Mouse (Mus musculus) lung, embryonic 14.5 days (tissue): ENCODE measurements at regions not wholly inside any gene's neighbourhood (a gene's known extent, or its start where the extent isn't known, plus 50 kb on each side); places are given as distances from the start of the nearest gene placed in this dataset.

ENCODE experiments used
- ATAC-seq: fragments of 200-750 bp; cut with Nextera tagmentation; 2 replicates; pipeline ENCODE4 v1.8.0; 2017; ENCODE audit warnings: mild to moderate bottlenecking, moderate TSS enrichment, moderate library complexity; ENCODE audit not compliant: insufficient read depth
- DNase-seq: peaks from one replicate; pipeline ENCODE4 v3.0.0-alpha.2; 2015
- H3K27ac ChIP-seq: fragments of 300-500 bp; sonication (generic); 2 replicates; pipeline ENCODE4 v1.5.1; 2014; ENCODE audit warnings: low read depth, mild to moderate bottlenecking, moderate library complexity
- H3K27me3 ChIP-seq: fragments of 300-500 bp; sonication (generic); 2 replicates; pipeline ENCODE4 v1.6.1; 2014; ENCODE audit warnings: low read length, control low read depth; ENCODE audit not compliant: insufficient read depth
- H3K36me3 ChIP-seq: fragments of 300-500 bp; sonication (generic); 2 replicates; pipeline ENCODE4 v1.6.1; 2014; ENCODE audit warnings: control low read depth; ENCODE audit not compliant: insufficient read depth
- H3K4me1 ChIP-seq: fragments of 300-500 bp; sonication (generic); 2 replicates; pipeline ENCODE4 v1.6.1; 2014; ENCODE audit warnings: antibody characterized with exemption, control low read depth; ENCODE audit not compliant: insufficient read depth
- H3K4me2 ChIP-seq: fragments of 300-500 bp; sonication (generic); 2 replicates; pipeline ENCODE4 v1.6.1; 2014; ENCODE audit warnings: mild to moderate bottlenecking
- H3K4me3 ChIP-seq: fragments of 300-500 bp; sonication (generic); 2 replicates; pipeline ENCODE4 v1.5.1; 2014; ENCODE audit warnings: low read depth, low read length
- H3K9ac ChIP-seq: fragments of 300-500 bp; sonication (generic); 2 replicates; pipeline ENCODE4 v1.6.1; 2014
- H3K9me3 ChIP-seq: fragments of 300-500 bp; sonication (generic); 2 replicates; pipeline ENCODE4 v1.6.1; 2016; ENCODE audit warnings: low read depth, low read length, control low read depth
- CTCF ChIP-seq: IDR thresholded peaks from 2 replicates; pipeline ENCODE4 v1.5.1; 2016; ENCODE audit warnings: antibody characterized with exemption, low read depth
- WGBS: fragments of 180-500 bp; shearing (Covaris S2); extraction: QIAGEN DNeasy Blood & Tissue Kit; methylation state at CpG from one replicate; pipeline ENCODE4 v1.1.7; 2014; 5-methylcytosine and 5-hydroxymethylcytosine counted together

DNA sequence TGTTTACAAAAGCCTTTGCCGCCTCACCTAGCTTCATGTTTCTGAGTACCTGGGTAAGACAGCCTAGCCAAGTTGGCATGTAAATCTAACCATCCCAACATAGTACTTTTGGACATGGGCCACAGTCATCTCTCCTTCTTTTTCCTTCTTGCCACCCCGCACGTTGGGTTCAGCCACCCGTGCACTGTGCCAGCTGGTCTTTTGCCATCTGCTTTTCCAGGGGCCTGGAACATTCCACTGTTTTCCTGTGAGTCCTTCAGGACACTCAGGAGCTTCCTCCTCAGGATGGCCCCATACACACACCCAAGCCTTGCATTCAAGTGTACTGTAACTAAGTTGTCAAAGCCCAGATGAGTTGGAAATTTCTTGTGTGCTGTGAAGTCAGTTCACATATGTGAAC, 132.2 kb upstream of the Jun start:
- 75% methylated on average over 4 of the region's 4 CpGs for WGBS
- Histone ChIP-seq H3K36me3 (no peaks in the 10 kb centered on the region), H3K4me3 (no peak overlapping the region)

DNA sequence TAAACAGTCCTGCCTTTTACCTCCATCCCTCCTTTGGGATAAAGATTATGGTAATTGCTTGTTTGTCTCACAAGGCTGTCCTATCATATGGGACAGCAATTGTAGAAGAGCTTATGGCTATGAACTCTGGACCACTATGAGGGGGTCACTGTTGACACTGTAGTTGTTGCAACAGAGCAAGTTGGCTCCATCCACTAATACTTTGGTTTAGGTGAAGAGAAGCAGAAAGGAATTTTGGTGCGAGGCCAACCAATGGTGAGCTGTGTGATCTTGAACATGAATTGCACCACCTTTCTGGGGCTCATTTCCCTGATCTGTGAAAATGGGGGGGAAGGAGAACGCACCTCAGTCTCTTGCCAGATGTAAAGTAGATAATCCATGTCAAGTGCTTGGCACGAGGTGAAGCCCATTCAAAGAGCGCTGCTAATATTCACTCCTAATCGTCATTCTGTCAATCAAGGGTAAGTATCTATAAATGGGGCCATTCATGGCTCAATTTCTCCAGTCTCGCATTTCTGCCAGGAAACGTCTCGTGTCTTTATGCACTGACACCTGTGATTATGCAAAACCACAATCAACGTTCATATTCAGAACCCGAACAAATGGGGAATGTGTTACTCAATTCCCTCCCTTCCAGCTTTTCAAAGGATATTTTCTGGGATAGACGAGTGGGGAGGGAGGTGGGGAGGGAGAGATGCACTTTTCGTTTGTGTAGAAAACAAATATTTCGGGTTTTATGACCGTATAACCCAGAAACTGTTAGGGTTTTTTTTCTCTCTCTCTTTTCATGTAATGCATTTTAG, 133.3 kb upstream of the Jun start:
- H3K4me2 ChIP-seq: no peak overlapping the region
- no peak overlapping the region for H3K4me3 ChIP-seq
- TF ChIP-seq CTCF: no peak
- H3K4me1 ChIP-seq: no peaks in the 10 kb centered on the region
- DNase-seq (no peak), ATAC-seq (no peak)
- H3K27ac ChIP-seq: no peak overlapping the region
- no peaks in the 10 kb centered on the region for H3K27me3 ChIP-seq
- no peaks in the 10 kb centered on the region for H3K36me3 ChIP-seq
- WGBS: 58% methylated on average over 14 of the region's 14 CpGs
- H3K9ac ChIP-seq: no peak overlapping the region
- no peaks in the 10 kb centered on the region for H3K9me3 ChIP-seq

More for the DNA sequence above, 132.2 kb upstream of the Jun start:
- H3K27ac ChIP-seq: no peak overlapping the region
- ATAC-seq (no peak), DNase-seq (no peak)
- no peak overlapping the region for H3K9ac ChIP-seq
- no peaks in the 10 kb centered on the region for H3K9me3 ChIP-seq
- H3K27me3 ChIP-seq: no peaks in the 10 kb centered on the region
- no peak overlapping the region for H3K4me2 ChIP-seq
- no peak for TF ChIP-seq CTCF
- H3K4me1 ChIP-seq: no peaks in the 10 kb centered on the region

DNA sequence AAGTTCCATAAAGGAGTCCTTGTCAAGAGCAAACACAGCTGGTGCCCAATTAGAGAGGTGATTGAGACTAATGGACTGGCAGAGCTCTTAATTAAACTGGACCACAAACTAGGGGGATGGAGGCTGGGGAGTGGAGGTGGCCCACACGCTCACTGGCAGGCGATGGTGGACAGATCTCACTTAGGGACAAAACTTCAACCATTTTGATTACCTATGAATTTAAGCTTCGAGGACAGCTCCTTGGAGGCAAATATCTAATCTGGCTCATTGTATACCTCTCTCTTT, 133.8 kb upstream of the Jun start:
- H3K36me3 ChIP-seq: no peaks in the 10 kb centered on the region
- 63% methylated on average over 3 of the region's 3 CpGs for WGBS
- H3K4me3 ChIP-seq: no peak overlapping the region
- no peak overlapping the region for H3K4me2 ChIP-seq
- H3K27me3 ChIP-seq: no peaks in the 10 kb centered on the region
- H3K9ac ChIP-seq: no peak overlapping the region
- H3K4me1 ChIP-seq: no peaks in the 10 kb centered on the region
- ATAC-seq (no peak), DNase-seq (no peak)
- no peak for TF ChIP-seq CTCF
- H3K9me3 ChIP-seq: no peaks in the 10 kb centered on the region
- no peak overlapping the region for H3K27ac ChIP-seq

- Histone ChIP-seq H3K4me1 (no peaks in the 10 kb centered on the region), H3K4me3 (no peak overlapping the region), H3K9me3 (no peaks in the 10 kb centered on the region), H3K4me2 (no peak overlapping the region), H3K9ac (no peak overlapping the region), H3K27ac (no peak overlapping the region), H3K36me3 (no peaks in the 10 kb centered on the region), H3K27me3 (no peaks in the 10 kb centered on the region)
- ATAC-seq (no peak), DNase-seq (no peak)
- 78% methylated on average over 3 of the region's 3 CpGs for WGBS
- no peak for TF ChIP-seq CTCF
Observed at GRCm38 (mm10) chr4:95188107-95188506, 136.1 kb upstream of the Jun start.

DNA sequence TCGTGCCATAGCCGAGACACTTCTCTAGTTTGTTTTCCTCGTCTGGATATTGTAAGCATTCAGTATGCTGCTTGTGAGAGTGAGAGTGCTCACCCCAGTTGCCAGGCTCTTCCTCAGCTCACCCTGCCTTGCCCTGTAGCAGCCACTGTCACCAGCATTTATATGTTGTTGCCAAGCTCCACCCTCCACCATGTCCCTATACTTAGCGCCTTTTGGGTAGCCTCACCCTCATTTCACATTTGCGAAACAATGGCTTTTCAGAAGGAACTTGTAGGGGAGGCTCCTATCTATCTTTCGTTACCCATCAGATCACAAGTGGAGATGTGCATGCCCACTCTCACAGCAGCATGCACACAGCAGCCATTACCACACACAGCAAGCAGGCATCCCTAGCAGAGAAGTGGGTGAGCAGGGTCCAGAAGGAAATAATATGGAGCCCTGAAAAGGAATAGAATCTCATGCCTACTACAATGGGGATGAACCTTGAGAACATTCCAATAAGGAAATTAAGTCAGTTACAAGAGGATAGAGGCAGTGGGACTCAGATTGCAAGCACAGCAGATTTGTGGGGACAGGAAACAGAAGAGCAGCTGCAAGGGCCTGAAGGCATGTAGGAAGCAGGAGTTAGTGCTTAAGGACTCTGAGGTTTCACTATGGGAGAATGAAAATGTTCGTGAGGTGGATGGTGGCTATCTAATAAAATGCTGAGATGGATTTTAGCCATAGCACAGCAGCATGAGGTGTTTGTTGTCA, 139.8 kb upstream of the Jun start:
- Histone ChIP-seq H3K4me1 (no peaks in the 10 kb centered on the region), H3K4me2 (no peak overlapping the region), H3K9me3 (no peaks in the 10 kb centered on the region), H3K36me3 (no peaks in the 10 kb centered on the region), H3K9ac (no peak overlapping the region), H3K4me3 (no peak overlapping the region), H3K27me3 (no peaks in the 10 kb centered on the region), H3K27ac (no peak overlapping the region)
- no peak for ATAC-seq
- DNase-seq: no peak
- 81% methylated on average over 7 of the region's 7 CpGs for WGBS
- no peak for TF ChIP-seq CTCF

DNA sequence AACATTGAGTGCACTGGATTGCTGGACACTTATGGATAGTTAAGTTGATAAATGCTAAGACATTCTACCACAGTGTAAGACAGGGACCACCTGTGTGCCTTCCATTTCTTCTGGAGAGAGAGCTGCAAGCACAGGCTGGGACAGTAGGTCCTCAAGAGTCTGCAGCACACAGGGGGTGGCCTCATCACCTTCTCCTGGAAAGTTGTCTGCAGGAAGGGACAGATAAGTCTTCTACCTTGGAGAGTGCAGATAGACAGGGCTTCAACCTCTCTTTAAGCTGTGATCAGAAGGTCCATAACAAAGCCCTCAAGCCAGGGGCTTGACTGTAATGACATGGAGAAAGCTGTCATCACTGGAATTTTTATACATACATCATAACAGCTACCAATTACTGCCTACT, 140.5 kb upstream of the Jun start:
- H3K4me2 ChIP-seq: no peak overlapping the region
- H3K27me3 ChIP-seq: no peaks in the 10 kb centered on the region
- H3K4me3 ChIP-seq: no peak overlapping the region
- no peaks in the 10 kb centered on the region for H3K9me3 ChIP-seq
- H3K27ac ChIP-seq: no peak overlapping the region
- no peaks in the 10 kb centered on the region for H3K36me3 ChIP-seq
- DNase-seq (no peak), ATAC-seq (no peak)
- no peaks in the 10 kb centered on the region for H3K4me1 ChIP-seq
- H3K9ac ChIP-seq: no peak overlapping the region
- no peak for TF ChIP-seq CTCF

GRCm38 (mm10) chr4:95193028-95193427, 141.0 kb upstream of the Jun start:
- ATAC-seq (peak; percentile 84), DNase-seq (peak; percentile 72)
- TF ChIP-seq CTCF: no peak

More at GRCm38 (mm10) chr4:95193028-95193427, 141.0 kb upstream of the Jun start:
- no peak overlapping the region for H3K27ac ChIP-seq
- no peaks in the 10 kb centered on the region for H3K27me3 ChIP-seq
- no peaks in the 10 kb centered on the region for H3K36me3 ChIP-seq
- H3K4me2 ChIP-seq: no peak overlapping the region
- no peaks in the 10 kb centered on the region for H3K4me1 ChIP-seq
- no peak overlapping the region for H3K4me3 ChIP-seq
- H3K9ac ChIP-seq: no peak overlapping the region
- H3K9me3 ChIP-seq: no peaks in the 10 kb centered on the region
- WGBS: 20% methylated on average over 4 of the region's 4 CpGs
